Mouse (Mus musculus) heart, postnatal 0 days (tissue): ENCODE results near the gene Casr. TPM values are rescaled to one million over a fixed set of nuclear protein-coding genes. Genes with fewer than 3 reads are reported as not detected.
A peak's percentile ranks its signal among the peaks of the same experiment; 100 is the strongest.

ENCODE experiments used
- ATAC-seq: fragments of 200-750 bp; cut with Nextera tagmentation; 2 replicates; pipeline ENCODE4 v1.8.0; 2017; ENCODE audit warnings: low read depth, moderate number of reproducible peaks, moderate library complexity; ENCODE audit not compliant: insufficient read depth
- DNase-seq: peaks from one replicate; pipeline ENCODE4 v3.0.0-alpha.2; 2016; ENCODE audit warnings: low spot score
- H3K27ac ChIP-seq: fragments of 300-500 bp; sonication (generic); 2 replicates; pipeline ENCODE4 v1.5.1; 2014; ENCODE audit warnings: low read depth, mild to moderate bottlenecking
- H3K27me3 ChIP-seq: fragments of 300-500 bp; sonication (generic); 2 replicates; pipeline ENCODE4 v1.6.1; 2014; ENCODE audit warnings: low read length, mixed read lengths; ENCODE audit not compliant: control insufficient read depth, insufficient read depth
- H3K36me3 ChIP-seq: fragments of 300-500 bp; sonication (generic); replicated peaks from 2 replicates; pipeline ENCODE4 v1.6.1; 2014; ENCODE audit warnings: low read length, mixed read lengths; ENCODE audit not compliant: control insufficient read depth, insufficient read depth
- H3K4me1 ChIP-seq: fragments of 300-500 bp; sonication (generic); 2 replicates; pipeline ENCODE4 v1.6.1; 2014; ENCODE audit warnings: antibody characterized with exemption; ENCODE audit not compliant: control insufficient read depth, insufficient read depth
- H3K4me2 ChIP-seq: fragments of 300-500 bp; sonication (generic); 2 replicates; pipeline ENCODE4 v1.6.1; 2014; ENCODE audit warnings: low read depth, mild to moderate bottlenecking, low read length, moderate library complexity
- H3K4me3 ChIP-seq: fragments of 300-500 bp; sonication (generic); 2 replicates; pipeline ENCODE4 v1.5.1; 2014; ENCODE audit warnings: low read depth, low read length
- H3K9ac ChIP-seq: fragments of 300-500 bp; sonication (generic); replicated peaks from 2 replicates; pipeline ENCODE4 v1.6.1; 2014; ENCODE audit warnings: low read depth, low read length, mixed read lengths
- H3K9me3 ChIP-seq: fragments of 300-500 bp; sonication (generic); replicated peaks from 2 replicates; pipeline ENCODE4 v1.6.1; 2016; ENCODE audit warnings: low read length; ENCODE audit not compliant: control insufficient read depth
- CTCF ChIP-seq: IDR thresholded peaks from 2 replicates; pipeline ENCODE4 v1.5.1; 2016; ENCODE audit warnings: antibody characterized with exemption, control low read depth, low read depth
- EP300 ChIP-seq: IDR thresholded peaks from 2 replicates; pipeline ENCODE4 v1.6.1; 2016; ENCODE audit warnings: antibody characterized with exemption, low read depth
- WGBS: fragments of 180-500 bp; shearing (Covaris S2); extraction: QIAGEN DNeasy Blood & Tissue Kit; methylation state at CpG from one replicate; pipeline ENCODE4 v1.1.7; 2014; 5-methylcytosine and 5-hydroxymethylcytosine counted together
- polyA plus RNA-seq: library from polyadenylated mRNA; unstranded; fragments of >200 nt; fragmentation: Nextera tagmentation; extraction: Ambion mirVana; gene quantifications from 2 replicates; pipeline ENCODE4 v1.2.1, GENCODE M21; 2015
- total RNA-seq: library from RNA; depleted of rRNA; stranded (reverse); fragments of >200 nt; gene quantifications from 2 replicates; pipeline ENCODE4 v1.2.3, GENCODE M21; 2014; ENCODE audit warnings: low replicate concordance

Gene Casr
- total and polyA plus RNA-seq, 2 experiments from 2014 or later, result 0.31 TPM; not detected in 1

DNA sequence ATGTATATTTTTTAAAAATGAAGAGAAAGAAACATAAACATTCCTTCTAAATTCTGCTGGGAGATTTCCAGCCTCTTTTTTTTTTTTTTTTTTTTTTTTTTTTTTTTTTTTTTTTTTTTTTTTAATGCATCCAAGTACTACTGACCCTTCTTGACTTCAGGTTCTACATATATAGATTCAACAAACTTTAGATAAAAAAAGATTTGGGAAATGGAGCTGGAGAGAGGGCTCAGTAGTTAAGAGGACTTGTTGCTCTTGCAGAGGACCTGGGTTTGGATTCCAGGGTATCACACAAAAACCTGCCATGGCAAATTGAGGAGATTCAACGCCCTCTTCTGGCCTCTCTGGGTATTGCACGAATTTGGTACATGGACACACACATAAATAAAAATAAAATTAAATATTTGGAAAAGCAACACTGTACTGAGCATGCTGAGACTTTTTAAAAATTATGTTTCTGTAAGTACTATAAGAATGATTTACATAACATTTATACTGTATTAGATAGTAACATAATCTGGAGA lies 91.9 kb downstream of the Casr start:
- H3K9me3 ChIP-seq, result no peaks in the 10 kb centered on the region
- DNase-seq, result no peak
- no peaks in the 10 kb centered on the region for H3K36me3 ChIP-seq
- 7% methylated on average over 2 of the region's 2 CpGs for WGBS
- H3K4me1 ChIP-seq, result no peaks in the 10 kb centered on the region
- no peak overlapping the region for H3K27ac ChIP-seq
- no peak for ATAC-seq
- H3K4me2 ChIP-seq, result no peak overlapping the region
- H3K4me3 ChIP-seq, result no peak overlapping the region
- no peak overlapping the region for H3K9ac ChIP-seq
- no peak for TF ChIP-seq EP300
- TF ChIP-seq CTCF, result peak; percentile 32
- no peaks in the 10 kb centered on the region for H3K27me3 ChIP-seq

DNA sequence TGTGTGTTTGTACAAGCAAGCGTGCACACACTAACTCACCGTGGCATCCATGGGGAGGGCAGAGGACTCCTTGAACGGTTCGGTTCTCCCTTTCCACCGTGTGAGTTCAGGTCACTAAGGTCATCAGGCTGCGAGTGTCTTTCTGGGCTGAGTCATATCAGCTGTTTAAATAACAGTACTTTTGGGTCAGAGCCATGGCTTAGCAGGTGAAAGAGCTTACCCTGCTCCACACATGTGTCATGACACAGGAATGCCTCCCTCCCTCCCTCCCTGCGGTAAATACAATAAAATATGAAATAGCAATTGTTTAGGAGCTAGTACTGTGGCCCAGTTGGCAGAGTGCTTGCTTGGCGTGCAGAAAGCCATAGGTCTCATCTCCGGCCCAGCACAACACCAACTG lies 92.6 kb downstream of the Casr start:
- 71% methylated on average over 9 of the region's 9 CpGs for WGBS
- Histone ChIP-seq H3K27ac (no peak overlapping the region), H3K4me1 (no peaks in the 10 kb centered on the region), H3K36me3 (no peaks in the 10 kb centered on the region), H3K4me3 (no peak overlapping the region), H3K27me3 (no peaks in the 10 kb centered on the region), H3K9me3 (no peaks in the 10 kb centered on the region), H3K4me2 (no peak overlapping the region), H3K9ac (no peak overlapping the region)
- DNase-seq (no peak), ATAC-seq (no peak)
- TF ChIP-seq EP300 (no peak), CTCF (no peak)

DNA sequence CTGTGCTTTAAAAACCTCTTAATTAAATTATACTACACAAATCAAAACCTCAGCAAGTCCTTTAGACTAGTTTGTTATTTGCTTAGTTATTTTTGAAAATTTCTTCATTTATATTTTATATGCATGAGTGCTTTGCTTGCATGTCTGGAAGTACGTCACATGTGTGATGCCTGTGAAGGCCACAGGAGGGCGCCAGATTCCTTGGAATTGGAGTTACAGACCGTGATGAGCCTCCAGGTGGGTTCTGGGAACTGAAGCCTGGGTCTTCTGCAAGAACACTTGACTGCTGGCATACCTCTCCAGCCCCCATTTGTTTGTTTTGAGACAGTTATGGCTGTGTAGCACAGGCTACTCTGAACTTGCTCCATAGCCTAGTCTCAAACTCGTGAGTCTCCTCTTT lies 93.1 kb downstream of the Casr start:
- 76% methylated on average over 4 of the region's 4 CpGs for WGBS
- no peak for DNase-seq

DNA sequence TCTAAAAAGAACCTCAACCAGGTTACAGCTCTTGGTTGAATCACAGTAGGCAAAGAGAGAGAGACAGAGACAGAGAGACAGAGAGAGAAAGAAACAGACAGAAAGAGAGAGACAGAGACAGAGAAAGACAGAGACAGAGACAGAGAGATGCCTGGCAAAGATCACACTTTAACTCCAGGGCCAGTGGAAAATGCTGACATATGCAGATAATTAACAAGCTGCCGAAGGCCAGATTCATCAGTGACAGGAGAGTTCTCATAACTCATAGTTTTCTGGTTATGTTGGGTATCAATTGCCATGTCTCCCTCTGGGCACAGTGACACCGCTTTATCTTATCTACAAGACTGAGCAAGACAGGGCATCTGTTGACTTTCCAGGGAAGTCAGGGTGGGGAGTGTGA lies 94.0 kb downstream of the Casr start:
- no peak overlapping the region for H3K27ac ChIP-seq
- no peak overlapping the region for H3K9ac ChIP-seq
- no peaks in the 10 kb centered on the region for H3K9me3 ChIP-seq
- ATAC-seq (no peak), DNase-seq (no peak)
- no peak overlapping the region for H3K4me3 ChIP-seq
- 41% methylated on average over 2 of the region's 2 CpGs for WGBS
- TF ChIP-seq EP300, result no peak
- no peak for TF ChIP-seq CTCF
- H3K4me1 ChIP-seq, result no peaks in the 10 kb centered on the region
- H3K36me3 ChIP-seq, result no peaks in the 10 kb centered on the region
- H3K27me3 ChIP-seq, result no peaks in the 10 kb centered on the region
- H3K4me2 ChIP-seq, result no peak overlapping the region

More for the DNA sequence above, 93.1 kb downstream of the Casr start:
- peak; percentile 16 for TF ChIP-seq CTCF
- no peak for TF ChIP-seq EP300
- H3K36me3 ChIP-seq, result no peaks in the 10 kb centered on the region
- no peak for ATAC-seq
- no peak overlapping the region for H3K27ac ChIP-seq
- no peak overlapping the region for H3K4me2 ChIP-seq
- H3K9ac ChIP-seq, result no peak overlapping the region
- no peaks in the 10 kb centered on the region for H3K27me3 ChIP-seq
- no peaks in the 10 kb centered on the region for H3K4me1 ChIP-seq
- no peaks in the 10 kb centered on the region for H3K9me3 ChIP-seq
- H3K4me3 ChIP-seq, result no peak overlapping the region

DNA sequence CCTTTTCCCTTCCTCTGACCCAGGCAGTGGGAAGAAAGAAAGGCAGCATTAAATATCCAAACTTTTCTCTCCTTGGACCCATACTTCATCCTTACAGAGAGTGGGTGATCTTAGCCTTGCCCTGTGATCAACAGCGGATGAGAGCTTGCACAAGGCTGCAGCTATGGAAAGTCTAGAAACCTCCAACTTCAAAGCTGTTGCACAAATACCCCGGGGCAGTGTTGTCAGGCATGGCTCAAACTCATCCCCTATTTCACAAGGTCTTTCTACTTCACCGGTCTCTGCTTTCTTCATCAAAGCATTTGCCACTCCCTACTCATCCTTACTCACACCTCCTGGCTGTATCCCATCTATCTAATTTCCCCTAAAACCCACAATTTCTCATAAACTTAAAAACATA lies 96.5 kb downstream of the Casr start:
- DNase-seq (no peak), ATAC-seq (no peak)
- no peaks in the 10 kb centered on the region for H3K27me3 ChIP-seq
- H3K4me1 ChIP-seq, result no peaks in the 10 kb centered on the region
- H3K4me2 ChIP-seq, result no peak overlapping the region
- no peaks in the 10 kb centered on the region for H3K9me3 ChIP-seq
- H3K36me3 ChIP-seq, result no peaks in the 10 kb centered on the region
- 84% methylated on average over 3 of the region's 3 CpGs for WGBS
- no peak overlapping the region for H3K27ac ChIP-seq
- H3K9ac ChIP-seq, result no peak overlapping the region
- H3K4me3 ChIP-seq, result no peak overlapping the region
- TF ChIP-seq EP300 (no peak), CTCF (no peak)

DNA sequence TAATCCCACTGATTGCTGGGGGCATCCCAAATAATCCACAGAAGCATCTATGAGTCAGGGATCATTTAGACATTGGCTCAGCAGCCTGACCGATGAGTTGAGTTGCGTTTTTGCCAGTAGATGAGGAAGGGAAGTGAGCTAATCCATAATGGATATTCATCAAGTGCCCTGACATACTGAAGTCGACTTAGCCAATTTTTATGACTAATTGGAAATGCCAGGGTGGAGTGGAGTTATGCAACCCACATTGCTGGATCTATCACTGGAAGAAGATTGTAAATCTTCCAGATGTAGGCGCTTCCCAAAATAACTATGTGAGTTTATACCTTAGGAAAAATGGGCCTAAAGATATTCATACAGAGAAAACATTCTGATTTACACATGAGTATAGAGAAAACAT lies 97.9 kb downstream of the Casr start:
- Histone ChIP-seq H3K36me3 (no peaks in the 10 kb centered on the region), H3K9me3 (no peaks in the 10 kb centered on the region), H3K4me1 (no peaks in the 10 kb centered on the region), H3K27me3 (no peaks in the 10 kb centered on the region), H3K27ac (no peak overlapping the region), H3K4me3 (no peak overlapping the region), H3K9ac (no peak overlapping the region), H3K4me2 (no peak overlapping the region)
- TF ChIP-seq CTCF (no peak), EP300 (no peak)
- ATAC-seq (no peak), DNase-seq (no peak)
- WGBS, result 76% methylated on average over 4 of the region's 4 CpGs
